Mouse (Mus musculus) stomach, embryonic 14.5 days (tissue): ENCODE data around the gene Slc7a5. TPM values are rescaled to one million over a fixed set of nuclear protein-coding genes. Genes with fewer than 3 reads are reported as not detected.

ENCODE experiments used
- ATAC-seq: fragments of 200-750 bp; cut with Nextera tagmentation; 2 replicates; pipeline ENCODE4 v1.8.0; 2017; ENCODE audit warnings: low read depth, moderate TSS enrichment; ENCODE audit not compliant: insufficient number of reproducible peaks, insufficient read depth, low FRiP score
- H3K27ac ChIP-seq: fragments of 300-500 bp; sonication (generic); 2 replicates; pipeline ENCODE4 v1.5.1; 2014; ENCODE audit warnings: mild to moderate bottlenecking, low read length, moderate library complexity, mixed read lengths
- H3K27me3 ChIP-seq: fragments of 300-500 bp; sonication (generic); 2 replicates; pipeline ENCODE4 v1.6.1; 2014; ENCODE audit warnings: low read length, control low read depth, mixed read lengths; ENCODE audit not compliant: control insufficient read depth, insufficient read depth
- H3K36me3 ChIP-seq: fragments of 300-500 bp; sonication (generic); 2 replicates; pipeline ENCODE4 v1.6.1; 2014; ENCODE audit warnings: mild to moderate bottlenecking, control low read depth, low read length, moderate library complexity, mixed read lengths; ENCODE audit not compliant: control insufficient read depth, insufficient read depth
- H3K4me1 ChIP-seq: fragments of 300-500 bp; sonication (generic); 2 replicates; pipeline ENCODE4 v1.6.1; 2014; ENCODE audit warnings: low read length, control low read depth, mixed read lengths; ENCODE audit not compliant: control insufficient read depth, insufficient read depth
- H3K4me2 ChIP-seq: fragments of 300-500 bp; sonication (generic); replicated peaks from 2 replicates; pipeline ENCODE4 v1.6.1; 2014; ENCODE audit warnings: low read depth, low read length, control low read depth
- H3K4me3 ChIP-seq: fragments of 300-500 bp; sonication (generic); 2 replicates; pipeline ENCODE4 v1.5.1; 2014; ENCODE audit warnings: low read depth, low read length, control low read depth
- H3K9ac ChIP-seq: fragments of 300-500 bp; sonication (generic); replicated peaks from 2 replicates; pipeline ENCODE4 v1.6.1; 2014; ENCODE audit warnings: low read depth, mild to moderate bottlenecking, control low read depth, low read length, moderate library complexity, mixed read lengths
- H3K9me3 ChIP-seq: fragments of 300-500 bp; sonication (generic); 2 replicates; pipeline ENCODE4 v1.6.1; 2016; ENCODE audit warnings: low read depth, low read length, control low read depth; ENCODE audit not compliant: control insufficient read depth
- WGBS: fragments of 180-500 bp; shearing (Covaris S2); extraction: QIAGEN DNeasy Blood & Tissue Kit; methylation state at CpG from one replicate; pipeline ENCODE4 v1.1.7; 2014; 5-methylcytosine and 5-hydroxymethylcytosine counted together
- polyA plus RNA-seq: library from polyadenylated mRNA; unstranded; fragments of >200 nt; fragmentation: Nextera tagmentation; extraction: Ambion mirVana; gene quantifications from 2 replicates; pipeline ENCODE4 v1.2.1, GENCODE M21; 2014

Slc7a5 gene
- polyA plus RNA-seq, 1 experiment from 2014 or later, result 17.1 TPM

GRCm38 (mm10) chr8:121950749-121951655 is 43.5 kb upstream of the Slc7a5 start:
- Histone ChIP-seq H3K9ac (peak overlapping the region; percentile 96), H3K4me2 (peak overlapping the region; percentile 95), H3K36me3 (peaks cover 24% of the 10 kb centered on the region), H3K27ac (peak overlapping the region; percentile 87), H3K4me3 (peak overlapping the region; percentile 90), H3K27me3 (no peaks in the 10 kb centered on the region), H3K4me1 (peaks cover 19% of the 10 kb centered on the region), H3K9me3 (no peaks in the 10 kb centered on the region)
- no peak for ATAC-seq
- under 1% methylated on average over 58 of the region's 97 CpGs for WGBS

DNA sequence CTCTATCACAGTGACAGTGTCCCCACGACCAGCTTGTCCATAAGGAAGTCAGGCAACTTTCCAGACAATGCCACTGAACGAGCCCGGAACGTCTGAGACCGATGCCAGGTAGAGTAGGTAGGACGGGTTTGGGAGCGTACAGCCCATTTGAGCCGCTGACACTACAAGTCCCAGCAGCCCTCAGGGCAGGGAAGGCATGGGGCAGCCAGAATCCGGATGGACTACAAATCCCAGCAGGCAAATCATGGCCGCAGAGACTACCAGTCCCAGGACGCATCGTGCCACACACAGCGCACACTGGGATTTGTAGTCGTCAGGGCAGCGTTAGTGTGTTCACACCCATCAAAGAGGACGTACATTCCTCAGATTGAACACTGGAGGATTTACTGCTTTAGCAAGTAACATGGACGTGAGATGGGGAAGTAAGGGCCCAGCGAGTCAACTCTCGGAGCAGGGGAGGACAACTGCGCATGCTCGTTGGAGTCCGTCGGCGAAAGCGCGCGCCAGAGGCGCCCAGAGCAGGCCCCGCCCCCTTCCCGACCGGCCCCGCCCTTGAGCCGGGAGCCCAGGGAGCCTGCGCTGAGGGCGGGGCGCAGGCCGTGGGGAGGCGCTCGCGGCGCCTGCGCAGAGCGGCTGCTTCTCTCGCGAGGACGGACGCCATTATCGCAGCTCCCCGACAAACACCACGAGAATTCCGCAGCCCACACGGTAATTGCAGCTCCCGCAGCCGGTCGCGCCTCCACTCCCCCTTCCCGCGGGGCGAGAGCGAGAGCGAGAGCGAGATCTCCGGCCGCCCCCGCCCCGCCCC is 42.7 kb upstream of the Slc7a5 start:
- Histone ChIP-seq H3K4me2 (peak overlapping the region; percentile 95), H3K36me3 (peaks cover 18% of the 10 kb centered on the region), H3K4me3 (peak overlapping the region; percentile 90), H3K27ac (peak overlapping the region; percentile 87), H3K9ac (peak overlapping the region; percentile 96), H3K9me3 (no peaks in the 10 kb centered on the region), H3K4me1 (peaks cover 19% of the 10 kb centered on the region), H3K27me3 (no peaks in the 10 kb centered on the region)
- under 1% methylated on average over 60 of the region's 66 CpGs for WGBS
- peak; percentile 93 for ATAC-seq

- Histone ChIP-seq H3K9me3 (no peaks in the 10 kb centered on the region), H3K27ac (peak within 1 kb of the TSS; percentile 87), H3K36me3 (peaks cover 14% of the 10 kb centered on the region), H3K4me1 (peaks cover 19% of the 10 kb centered on the region), H3K27me3 (no peaks in the 10 kb centered on the region), H3K4me3 (peak within 1 kb of the TSS; percentile 90), H3K9ac (peak within 1 kb of the TSS; percentile 96), H3K4me2 (peak within 1 kb of the TSS; percentile 95)
- ATAC-seq, result no peak
- 53% methylated on average over 6 of the region's 6 CpGs for WGBS
Observed at GRCm38 (mm10) chr8:121949222-121949800, 41.8 kb upstream of the Slc7a5 start, which contains the start of gene Banp. Banp (plus strand) TSS chr8:121949750.

- 54% methylated on average over 19 of the region's 19 CpGs for WGBS
- no peak for ATAC-seq
- peak overlapping the region; percentile 4; the same call in 1 of the 2 replicates for H3K9ac ChIP-seq
- peak overlapping the region; percentile 80 for H3K27ac ChIP-seq
- peaks cover 16% of the 10 kb centered on the region for H3K4me1 ChIP-seq
- peak overlapping the region; percentile 23 for H3K4me3 ChIP-seq
- H3K9me3 ChIP-seq, result no peaks in the 10 kb centered on the region
- peaks cover 8% of the 10 kb centered on the region for H3K36me3 ChIP-seq
- H3K4me2 ChIP-seq, result peak overlapping the region; percentile 49
- H3K27me3 ChIP-seq, result no peaks in the 10 kb centered on the region
Observed at GRCm38 (mm10) chr8:121948321-121949145, 41.0 kb upstream of the Slc7a5 start.

DNA sequence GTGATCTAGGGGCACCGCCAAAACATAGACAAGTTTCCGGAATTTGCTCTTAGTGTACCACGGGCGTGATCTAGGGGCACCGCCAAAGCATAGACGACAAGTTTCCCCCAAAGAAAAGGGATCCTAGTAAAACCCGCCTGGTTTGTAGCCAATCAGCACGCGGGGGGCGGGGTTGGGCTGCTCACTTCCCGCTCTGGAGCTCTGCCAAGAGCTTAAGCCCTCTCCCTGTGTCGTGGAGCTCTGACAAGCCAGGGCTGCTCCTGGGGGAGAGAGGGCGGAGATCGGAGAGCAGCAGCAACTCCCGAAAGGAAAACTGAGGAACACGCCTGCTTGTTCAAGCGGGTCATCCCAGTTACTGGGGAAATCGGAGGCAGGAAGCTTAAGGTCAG is 40.3 kb upstream of the Slc7a5 start:
- no peaks in the 10 kb centered on the region for H3K27me3 ChIP-seq
- H3K36me3 ChIP-seq, result peaks cover under 1% of the 10 kb centered on the region; the same call in 1 of the 2 replicates
- peak overlapping the region; percentile 80 for H3K27ac ChIP-seq
- peak overlapping the region; percentile 11; the same call in 1 of the 2 replicates for H3K9ac ChIP-seq
- ATAC-seq, result peak; percentile 49; the same call in 1 of the 2 replicates
- H3K4me2 ChIP-seq, result peak overlapping the region; percentile 49
- peak overlapping the region; percentile 23 for H3K4me3 ChIP-seq
- WGBS, result under 1% methylated on average over 18 of the region's 18 CpGs
- no peaks in the 10 kb centered on the region for H3K9me3 ChIP-seq
- peaks cover 15% of the 10 kb centered on the region for H3K4me1 ChIP-seq

DNA sequence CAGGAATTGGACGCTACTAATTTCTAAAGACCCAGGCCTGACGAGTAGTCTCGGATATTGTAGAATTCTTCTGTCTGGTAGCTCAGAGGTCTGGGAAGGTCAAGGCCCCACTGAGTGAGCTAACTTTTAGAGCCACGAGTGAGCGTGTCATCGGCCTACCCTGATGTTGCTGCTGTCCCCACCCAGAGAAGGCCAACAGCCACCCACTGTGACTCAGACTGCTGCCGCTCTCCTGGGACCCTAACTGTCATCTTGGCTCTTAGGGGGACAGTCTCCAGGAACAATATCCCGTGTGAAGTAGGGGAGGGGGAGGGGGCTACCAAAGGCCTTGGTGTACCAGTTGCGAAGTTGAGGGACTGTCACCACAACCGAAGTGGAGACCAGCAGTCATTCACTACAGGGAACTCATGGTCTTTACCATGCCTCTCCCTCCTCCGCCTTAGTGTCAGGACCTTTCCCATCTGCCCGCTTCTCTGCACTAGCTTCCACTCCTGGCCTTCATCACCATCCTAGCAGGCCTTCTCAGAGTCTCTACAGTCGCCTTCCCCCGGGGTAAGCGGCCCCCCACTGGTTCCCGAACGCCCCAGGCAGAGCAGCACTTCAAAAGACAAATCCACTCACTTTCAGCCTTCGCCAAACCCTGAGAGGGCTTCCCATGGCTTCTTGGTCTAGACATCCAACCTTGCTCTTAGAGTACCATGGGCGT is 39.7 kb upstream of the Slc7a5 start:
- Histone ChIP-seq H3K36me3 (no peaks in the 10 kb centered on the region), H3K27ac (peak overlapping the region; percentile 80), H3K9me3 (no peaks in the 10 kb centered on the region), H3K9ac (peak overlapping the region; percentile 11; the same call in 1 of the 2 replicates), H3K4me1 (peaks cover 12% of the 10 kb centered on the region), H3K27me3 (no peaks in the 10 kb centered on the region), H3K4me3 (peak overlapping the region; percentile 23), H3K4me2 (peak overlapping the region; percentile 49)
- no peak for ATAC-seq
- WGBS, result 29% methylated on average over 19 of the region's 19 CpGs

- no peak overlapping the region for H3K27ac ChIP-seq
- WGBS, result 80% methylated on average over 7 of the region's 7 CpGs
- H3K4me2 ChIP-seq, result no peak overlapping the region
- peaks cover 6% of the 10 kb centered on the region; the same call in 1 of the 2 replicates for H3K4me1 ChIP-seq
- H3K9ac ChIP-seq, result no peak overlapping the region
- H3K9me3 ChIP-seq, result no peaks in the 10 kb centered on the region
- H3K4me3 ChIP-seq, result no peak overlapping the region
- H3K36me3 ChIP-seq, result no peaks in the 10 kb centered on the region
- no peaks in the 10 kb centered on the region for H3K27me3 ChIP-seq
- no peak for ATAC-seq
Observed at GRCm38 (mm10) chr8:121946351-121946750, 38.9 kb upstream of the Slc7a5 start.
